Mouse (Mus musculus) kidney, adult 18-20 months (tissue): ENCODE results near the gene Lrrc8e.
"Not testable (repeated sequence)": the region's sequence is repeated elsewhere in the genome, so short reads cannot be mapped to it uniquely, and the experiment has no call there.

ENCODE experiments used
- DNase-seq: peaks from one replicate; pipeline ENCODE4 v3.0.0; 2021

Lrrc8e gene

DNA sequence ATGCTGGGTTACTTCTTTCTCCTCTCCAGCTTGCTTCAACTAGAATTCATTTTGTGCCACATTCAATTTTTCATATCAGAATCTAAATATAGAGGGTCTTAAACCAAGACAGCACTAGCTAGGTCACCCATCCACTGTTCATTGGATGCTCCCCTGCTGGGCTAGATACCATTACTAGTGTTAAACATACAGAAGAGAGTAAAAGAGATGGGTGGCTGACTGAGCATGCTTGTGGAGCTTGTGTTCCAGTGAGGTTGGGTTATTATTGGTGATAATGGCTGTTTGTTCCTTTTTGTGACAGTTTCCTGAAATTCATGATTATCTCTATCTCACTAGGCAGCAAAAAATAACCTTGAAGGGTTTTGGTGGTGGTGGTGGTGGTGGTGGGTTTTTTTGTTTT is 4.6 kb upstream of the Lrrc8e start:
- DNase-seq = no peak

DNA sequence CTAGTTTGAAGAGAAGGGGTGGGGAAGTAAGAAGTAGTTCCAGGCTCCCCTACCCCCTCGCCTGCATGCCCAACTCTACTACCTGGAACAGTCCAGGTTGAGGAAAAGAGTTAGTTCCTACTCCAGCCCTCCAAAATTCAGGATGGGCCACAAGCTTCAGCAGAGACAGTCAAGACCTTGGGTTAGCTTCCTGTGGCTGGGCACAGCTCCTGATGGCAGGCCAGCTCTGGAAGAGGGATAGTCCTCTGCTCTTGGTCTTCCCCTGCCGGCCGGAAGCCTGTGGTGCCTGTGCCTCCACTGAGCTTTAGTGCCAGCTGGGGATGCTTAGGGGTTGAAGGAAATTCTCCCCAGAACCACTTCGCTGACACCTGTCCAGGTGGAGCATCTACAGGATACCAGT is 304 bp upstream of the Lrrc8e start:
- no peak for DNase-seq

GRCm38 (mm10) chr8:4227919-4228318 is 1.3 kb downstream of the Lrrc8e start:
- DNase-seq = no peak

- no peak for DNase-seq
Observed at GRCm38 (mm10) chr8:4229784-4230183, 3.2 kb downstream of the Lrrc8e start.

- DNase-seq = no peak
Observed at GRCm38 (mm10) chr8:4230612-4231351, 4.2 kb downstream of the Lrrc8e start.

GRCm38 (mm10) chr8:4237814-4238433 is 11.3 kb downstream of the Lrrc8e start:
- no peak for DNase-seq

DNA sequence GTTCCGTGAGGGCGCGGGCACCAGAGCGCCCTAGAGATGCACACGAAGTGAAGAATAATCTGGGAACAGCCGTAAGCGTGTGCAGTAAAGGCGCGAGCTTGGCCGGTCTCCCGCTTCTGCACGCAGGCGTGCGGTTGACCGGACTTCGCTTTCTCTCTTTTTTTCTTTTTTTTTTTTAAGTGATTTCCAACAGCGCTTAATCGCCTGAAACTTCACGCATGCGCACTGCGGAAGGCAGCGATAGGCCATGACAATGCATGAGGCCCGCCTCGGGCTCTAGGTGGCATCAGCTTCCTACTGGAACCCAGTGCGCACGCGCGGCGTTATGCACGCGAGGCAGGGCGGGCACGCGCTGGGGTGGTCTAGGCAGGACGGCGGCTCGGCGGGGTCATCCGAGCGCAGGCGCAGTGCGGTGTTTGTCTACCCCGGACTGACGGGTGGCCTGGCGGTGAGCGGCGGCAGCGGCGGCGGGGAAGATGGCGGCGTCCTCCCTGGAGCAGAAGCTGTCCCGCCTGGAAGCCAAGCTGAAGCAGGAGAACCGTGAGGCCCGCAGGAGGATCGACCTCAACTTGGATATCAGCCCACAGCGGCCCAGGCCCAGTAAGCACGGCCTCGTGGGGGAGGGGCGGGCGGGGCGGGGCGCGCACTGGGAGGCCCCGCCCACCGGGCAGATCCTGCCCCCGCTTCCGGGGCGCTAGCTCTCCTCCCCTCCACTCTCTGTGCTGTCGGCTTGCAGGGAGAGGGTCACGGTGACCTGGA is 12.0 kb downstream of the Lrrc8e start, which contains the start of the genes Map2k7 and Gm49320:
Gene Map2k7 (plus strand): TSS at position 307 of the 759 bp plus-strand sequence.
Gene Gm49320 (plus strand): TSS at position 432 of the 759 bp plus-strand sequence.
- peak; percentile 100 for DNase-seq

DNA sequence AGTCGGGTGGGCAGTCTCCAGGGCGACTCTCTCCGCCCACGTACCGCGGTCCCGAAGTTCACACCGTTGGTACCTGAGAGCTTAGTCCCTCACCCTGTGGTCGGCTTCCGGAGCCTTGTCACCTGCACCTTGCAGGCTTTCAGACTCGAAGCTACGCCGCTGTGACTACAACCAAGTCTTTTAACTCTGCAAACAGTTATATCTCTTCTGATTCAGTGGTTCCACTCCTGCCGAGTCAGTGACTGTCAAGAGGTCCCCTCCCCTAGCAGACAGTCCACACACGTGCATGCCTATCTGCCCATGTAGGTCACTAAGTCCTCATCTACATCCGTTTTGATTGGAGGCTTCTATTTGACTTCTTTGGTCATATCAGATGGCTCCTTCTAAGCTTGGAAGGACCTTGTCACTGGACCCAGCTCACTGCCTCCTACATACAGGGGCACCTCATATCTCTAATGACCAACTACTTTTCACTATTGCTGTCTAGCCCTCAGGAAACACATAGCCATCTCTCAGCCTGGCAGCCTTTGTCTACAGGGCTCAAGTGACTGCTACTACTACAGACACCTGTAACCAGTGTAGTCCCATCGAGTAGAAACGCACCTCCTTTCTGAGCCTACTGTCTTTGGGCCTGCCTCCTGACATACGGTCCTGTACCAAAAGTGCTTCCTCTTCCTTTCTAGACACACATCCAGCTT is 12.7 kb downstream of the Lrrc8e start:
- no peak for DNase-seq

DNA sequence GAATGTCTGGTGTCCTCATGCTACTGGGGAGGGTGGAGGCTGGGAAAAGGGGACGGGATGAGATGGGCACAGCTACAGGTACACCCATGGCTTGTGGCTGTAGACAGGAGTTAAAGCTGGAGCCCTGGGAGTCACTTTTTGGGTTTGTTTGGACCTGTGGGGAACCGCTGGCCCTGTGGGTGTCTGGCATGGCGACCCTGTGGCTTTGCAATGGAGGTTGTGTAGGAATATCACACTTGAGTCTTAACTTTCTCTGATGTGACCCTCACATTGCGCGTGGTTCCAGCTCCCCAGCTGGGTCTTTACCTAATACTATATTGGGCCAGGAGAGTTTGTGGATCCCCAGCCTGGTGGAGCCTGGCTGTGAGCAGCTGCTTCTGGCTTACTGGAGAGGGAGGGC is 18.4 kb downstream of the Lrrc8e start:
- no peak for DNase-seq

- no peak for DNase-seq
Observed at GRCm38 (mm10) chr8:4245737-4246136, 19.1 kb downstream of the Lrrc8e start.

GRCm38 (mm10) chr8:4247241-4247640 is 20.6 kb downstream of the Lrrc8e start:
- no peak for DNase-seq

DNA sequence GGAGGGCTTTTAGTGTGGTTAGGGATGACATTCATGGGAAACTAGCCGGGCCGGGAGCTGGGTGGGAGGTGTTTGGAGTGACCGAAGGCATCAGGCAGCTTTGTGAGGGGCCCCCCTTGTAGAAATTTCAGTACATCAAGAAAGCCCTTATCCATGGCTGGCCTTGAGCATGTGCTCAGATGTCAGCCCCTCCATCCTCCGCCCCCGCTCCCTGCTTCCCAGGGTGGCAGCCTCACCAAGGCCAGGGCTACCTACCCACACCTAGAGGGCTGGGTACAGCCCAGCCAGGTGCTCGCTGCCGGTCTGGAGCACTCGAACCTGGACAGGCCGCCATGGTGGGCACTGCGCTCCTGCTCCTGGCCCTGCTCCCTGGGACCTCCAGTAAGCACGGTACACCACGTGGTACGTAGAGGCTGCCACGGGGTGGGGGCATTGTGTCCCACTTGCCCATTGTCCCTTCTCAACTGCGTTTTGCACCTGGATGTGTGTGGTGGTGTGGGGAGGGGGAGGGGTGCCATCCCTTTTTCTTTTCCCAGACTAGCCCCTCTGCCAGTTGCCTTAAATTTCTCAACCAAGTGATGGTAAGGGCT is 21.4 kb downstream of the Lrrc8e start, which contains the start of gene Tgfbr3l:
Gene Tgfbr3l (plus strand): TSS at position 264 of the 590 bp plus-strand sequence.
- DNase-seq = no peak

DNA sequence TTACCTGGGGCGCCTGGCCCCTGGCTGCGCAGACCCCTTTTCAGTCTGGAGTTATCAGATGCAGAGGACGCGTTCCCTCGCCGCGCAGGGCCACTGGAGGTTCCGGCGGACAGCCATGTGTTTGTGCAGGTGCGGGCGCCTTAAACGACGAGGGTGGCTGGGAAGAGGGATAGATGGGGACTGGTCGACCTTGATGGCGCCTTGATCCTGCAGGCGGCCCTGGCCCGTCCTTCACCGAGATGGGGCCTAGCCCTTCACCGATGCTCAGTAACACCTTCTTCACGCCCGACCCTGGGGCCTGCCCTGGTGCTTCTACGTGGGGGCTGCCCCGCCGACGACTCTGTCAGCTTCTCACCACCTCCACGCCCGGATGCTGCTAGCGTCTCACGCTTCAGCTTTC is 22.6 kb downstream of the Lrrc8e start:
- DNase-seq = no peak

DNA sequence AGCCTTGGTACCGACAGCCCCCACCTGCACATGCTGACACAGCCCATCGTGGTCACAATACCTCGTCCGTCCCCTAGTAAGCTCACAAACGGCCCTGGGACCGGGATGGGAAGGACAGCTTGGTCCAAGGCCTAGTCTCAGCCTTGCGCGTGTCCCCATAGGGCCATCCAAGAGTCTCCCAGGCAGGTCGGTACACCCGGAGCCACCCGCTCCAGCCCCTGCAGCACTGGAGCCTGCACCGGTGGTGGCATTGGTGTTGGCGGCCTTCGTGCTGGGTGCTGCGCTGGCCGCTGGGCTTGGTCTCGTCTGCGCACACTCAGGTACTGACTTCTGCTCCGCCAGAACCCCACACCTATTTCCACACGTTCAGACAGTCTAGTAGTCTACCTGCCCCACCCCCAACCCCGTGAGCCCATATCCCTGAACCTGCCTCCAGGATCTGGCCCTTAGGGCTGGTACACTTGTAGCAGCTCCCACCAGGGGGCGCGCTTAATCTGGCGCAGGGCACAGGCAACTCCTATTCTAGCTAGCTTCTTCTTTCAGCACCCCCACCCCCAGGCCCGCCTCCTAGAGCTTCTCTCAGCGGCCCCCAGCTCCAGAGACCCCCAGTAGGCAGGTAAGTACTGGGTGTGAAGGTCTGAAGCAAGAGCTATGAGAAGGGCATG is 23.8 kb downstream of the Lrrc8e start:
- peak; percentile 83 for DNase-seq

- no peak for DNase-seq
Observed at GRCm38 (mm10) chr8:4252116-4252760, 25.6 kb downstream of the Lrrc8e start.

GRCm38 (mm10) chr8:4252934-4253841 is 26.6 kb downstream of the Lrrc8e start, which contains the start of gene Snapc2:
TSS of gene Snapc2 (plus strand) at chr8:4253080.
- peak; percentile 99 for DNase-seq

- DNase-seq = peak; percentile 78
Observed at GRCm38 (mm10) chr8:4254001-4254400, 27.4 kb downstream of the Lrrc8e start.

DNA sequence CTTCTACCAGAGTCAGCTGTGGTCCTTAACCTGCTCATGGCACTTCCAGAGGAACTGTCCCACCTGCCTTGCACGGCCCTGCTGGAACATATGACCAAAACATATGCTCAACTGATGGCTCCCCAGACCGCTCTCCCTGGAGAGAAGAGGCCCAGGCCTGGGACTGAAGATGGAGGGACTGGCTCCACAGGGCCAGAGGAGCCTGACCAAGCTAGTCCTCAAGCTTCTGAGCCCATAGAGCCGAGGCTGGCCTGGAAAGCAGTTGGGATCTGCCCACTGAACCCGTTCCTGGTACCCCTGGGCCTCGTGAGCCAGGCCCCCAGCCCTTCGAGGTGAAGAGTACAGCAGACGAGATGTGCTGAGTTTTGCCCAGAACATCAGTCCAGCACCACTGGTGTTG is 28.8 kb downstream of the Lrrc8e start:
- not testable (repeated sequence) for DNase-seq

DNA sequence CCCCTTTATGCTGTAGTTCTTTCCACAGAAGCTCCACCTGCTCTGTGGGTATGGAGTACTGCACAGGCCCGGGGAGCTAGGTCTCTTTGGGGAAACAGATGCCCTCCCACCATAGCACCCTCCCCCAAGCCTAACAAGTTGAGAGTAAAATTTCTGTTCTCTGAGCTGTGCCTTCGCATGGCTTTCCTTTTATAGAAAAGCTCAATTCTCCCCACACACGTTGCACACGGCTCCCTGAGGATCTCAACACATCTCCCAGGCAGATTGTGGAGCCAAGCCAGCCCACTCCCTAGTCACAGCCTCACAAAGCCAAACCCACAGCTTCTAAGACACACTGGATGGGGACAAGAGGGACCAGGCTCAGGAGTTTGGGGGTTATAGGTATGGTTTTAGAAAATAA is 30.3 kb downstream of the Lrrc8e start:
- DNase-seq = no peak

DNA sequence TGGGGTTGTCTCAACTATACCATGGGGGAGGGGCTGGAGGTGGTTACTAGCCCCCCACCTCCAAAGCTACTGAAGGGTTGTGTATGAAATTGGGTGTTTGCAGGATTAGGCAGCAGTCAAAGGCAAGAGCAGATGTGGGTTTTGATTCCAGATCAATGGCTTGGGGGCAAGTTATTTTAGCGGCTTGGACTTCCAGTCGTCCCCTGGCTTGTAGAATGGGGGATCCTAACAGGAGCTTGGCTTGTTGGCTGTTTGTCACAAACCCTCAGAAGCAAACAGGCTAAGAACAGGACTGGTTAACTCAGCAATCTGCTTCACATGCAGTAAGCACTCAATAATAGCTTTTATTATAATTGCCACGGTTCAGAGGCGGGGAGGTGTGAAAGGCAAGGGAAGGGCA is 30.7 kb downstream of the Lrrc8e start:
- DNase-seq = no peak
